Mouse (Mus musculus) gastrocnemius, postnatal 14 days (tissue): ENCODE measurements at regions not wholly inside any gene's neighbourhood (a gene's known extent, or its start where the extent isn't known, plus 50 kb on each side); places are given as distances from the start of the nearest gene placed in this dataset.

Experiments
- DNase-seq: peaks from one replicate; pipeline ENCODE4 v3.0.0; 2021; ENCODE audit warnings: mixed read lengths
- intact Hi-C: fragments of 180-260 bp; cut with DNase I; formaldehyde crosslinking; loops from one replicate; pipeline ENCODE4 v1.15.1; 2025; ENCODE audit warnings: low total_unique reads

DNA sequence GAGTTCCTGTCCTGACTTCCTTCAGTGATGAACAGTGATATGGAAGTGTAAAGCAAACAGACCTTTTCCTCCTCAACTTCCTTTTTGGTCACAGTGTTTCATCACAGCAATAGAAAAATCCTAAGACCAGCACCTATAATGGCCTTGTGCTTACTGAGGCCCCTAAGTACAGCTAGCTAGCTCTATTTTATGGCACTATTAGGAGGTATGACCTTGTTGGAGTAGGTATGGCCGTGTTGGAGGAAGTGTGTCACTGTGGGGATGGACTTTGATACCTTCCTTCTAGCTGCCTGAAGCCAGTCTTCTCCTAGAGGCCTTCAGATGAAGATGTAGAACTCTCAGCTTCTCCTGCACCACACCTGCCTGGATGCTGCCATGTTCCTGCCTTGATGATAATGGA is 365.6 kb upstream of the Hs6st1 start:
- no peak for DNase-seq
- intact Hi-C loops, result no loop called here

DNA sequence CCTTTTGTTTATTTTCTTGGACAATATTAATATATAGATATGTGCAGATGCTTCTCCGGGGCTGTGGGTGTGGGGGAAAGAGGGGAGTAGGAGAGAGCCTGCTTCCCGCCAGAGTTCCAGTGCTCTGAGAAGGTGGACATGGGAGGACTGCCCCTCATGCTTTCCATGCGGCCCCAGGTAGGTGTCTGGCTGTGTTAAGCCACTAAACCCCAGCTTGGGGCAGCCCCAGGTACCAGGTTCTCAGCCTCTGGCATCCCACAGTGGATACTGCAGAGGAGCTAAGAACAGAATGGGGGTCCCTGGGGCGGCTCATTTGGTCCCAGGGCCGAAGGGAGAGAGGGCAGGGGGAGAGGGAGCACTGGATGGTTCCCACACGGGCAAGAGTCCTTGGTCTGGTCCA is 361.9 kb upstream of the Hs6st1 start:
- intact Hi-C loops, result no loop called here
- DNase-seq, result no peak

DNA sequence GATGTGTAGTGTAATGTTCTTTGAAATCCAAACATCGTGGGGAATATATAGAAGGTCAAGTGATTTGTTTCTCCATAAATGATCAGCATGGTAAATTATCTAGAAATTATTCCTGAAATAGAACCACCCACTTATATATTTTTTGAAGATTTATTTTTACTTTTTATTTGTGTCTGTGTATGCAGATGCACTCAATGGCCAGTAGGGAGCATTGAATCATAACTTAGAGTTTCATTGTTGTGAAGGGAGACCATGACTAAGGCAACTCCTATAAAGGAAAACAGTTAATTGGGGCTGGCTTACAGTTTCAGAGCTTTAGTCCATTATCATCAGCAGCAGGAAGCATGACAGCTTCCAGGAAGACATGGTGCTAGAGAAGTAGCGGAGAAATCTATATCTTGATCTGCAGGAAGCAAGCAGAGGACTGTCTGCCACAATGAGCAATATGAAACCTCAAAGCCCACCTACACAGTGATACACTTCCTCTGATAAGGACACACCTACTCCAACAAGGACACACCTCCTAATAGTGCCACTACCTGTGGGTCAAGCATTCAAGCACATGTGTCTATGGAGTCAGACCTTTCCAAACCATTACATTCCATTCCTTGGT is 359.9 kb upstream of the Hs6st1 start:
- intact Hi-C loops, result no loop called here
- DNase-seq, result no peak

DNA sequence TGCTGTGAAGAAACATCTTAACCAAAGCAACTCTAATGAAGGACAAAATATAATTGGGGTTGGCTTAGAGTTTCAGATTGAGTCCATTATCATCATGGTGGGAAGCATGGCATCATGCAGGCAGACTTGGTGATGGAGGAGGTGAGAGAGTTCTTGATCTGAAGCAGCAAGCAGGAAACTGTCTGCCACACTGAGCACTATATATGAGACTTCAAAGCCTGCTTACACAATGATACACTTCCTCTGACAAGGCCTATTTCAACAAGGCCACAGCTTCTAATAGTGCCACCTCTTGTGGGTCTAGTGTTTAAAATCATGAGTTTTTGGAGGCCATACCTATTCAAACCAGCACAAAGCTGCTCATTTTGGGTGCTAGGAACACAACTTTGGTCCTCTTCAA is 359.0 kb upstream of the Hs6st1 start:
- no peak for DNase-seq
- intact Hi-C loops, result no loop called here

DNA sequence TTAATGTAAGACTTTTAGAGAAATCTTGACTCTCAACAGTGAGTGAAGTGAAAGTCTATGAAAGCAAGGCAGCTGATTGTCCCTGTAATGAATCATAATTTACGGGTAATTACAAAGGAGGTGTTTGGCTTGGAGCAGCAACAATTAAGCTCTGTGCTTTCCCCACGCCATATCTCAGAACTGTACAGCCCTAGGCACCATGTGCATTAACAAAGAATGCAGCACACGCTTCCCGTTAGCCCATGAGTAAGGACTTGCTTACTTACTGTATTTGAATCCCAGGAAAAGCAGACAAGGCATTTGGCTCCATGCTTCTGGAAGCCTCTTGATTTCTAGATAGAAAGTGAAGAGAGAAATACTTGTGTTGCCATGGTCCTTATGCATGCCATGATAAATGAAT is 354.2 kb upstream of the Hs6st1 start:
- no peak for DNase-seq
- intact Hi-C loops, result no loop called here

DNA sequence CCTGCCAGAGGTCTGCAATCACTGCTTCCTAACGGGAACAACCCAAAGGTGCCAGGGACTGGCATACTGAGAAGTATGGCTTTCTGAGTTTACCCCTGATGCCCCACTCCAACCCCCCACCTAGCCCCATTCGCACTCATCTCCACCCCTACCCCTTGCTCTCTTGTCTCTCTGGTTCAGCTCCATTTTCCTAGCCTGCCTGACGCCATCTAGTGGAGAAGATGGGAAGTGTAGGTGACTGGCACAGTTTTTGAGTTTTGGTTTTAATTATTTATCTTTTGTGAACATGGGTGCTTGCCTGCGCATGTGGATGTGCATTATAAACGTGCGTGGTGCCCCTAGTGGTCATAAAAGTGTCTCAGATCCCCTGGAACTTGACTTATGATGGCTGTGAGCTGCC is 352.3 kb upstream of the Hs6st1 start:
- no peak for DNase-seq
- intact Hi-C loops, result no loop called here

DNA sequence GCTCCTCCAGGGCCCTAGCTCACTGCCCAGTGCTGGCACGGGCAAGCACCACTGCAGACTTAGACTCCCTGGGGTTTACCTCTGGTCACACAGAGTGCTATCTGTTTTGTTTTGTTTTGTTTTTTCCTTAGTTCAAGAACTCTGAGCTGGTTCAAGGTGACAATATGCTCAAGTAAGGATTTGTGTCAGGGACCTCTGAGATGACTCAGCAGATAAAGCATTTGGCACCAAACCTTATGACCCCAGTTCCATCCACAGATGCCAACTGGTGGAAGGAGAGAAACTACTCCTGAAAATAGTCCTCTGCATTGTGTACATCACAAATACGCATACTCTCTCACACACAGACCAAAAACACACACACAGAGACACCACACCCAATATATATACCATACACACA is 351.0 kb upstream of the Hs6st1 start:
- no peak for DNase-seq
- intact Hi-C loops, result no loop called here

DNA sequence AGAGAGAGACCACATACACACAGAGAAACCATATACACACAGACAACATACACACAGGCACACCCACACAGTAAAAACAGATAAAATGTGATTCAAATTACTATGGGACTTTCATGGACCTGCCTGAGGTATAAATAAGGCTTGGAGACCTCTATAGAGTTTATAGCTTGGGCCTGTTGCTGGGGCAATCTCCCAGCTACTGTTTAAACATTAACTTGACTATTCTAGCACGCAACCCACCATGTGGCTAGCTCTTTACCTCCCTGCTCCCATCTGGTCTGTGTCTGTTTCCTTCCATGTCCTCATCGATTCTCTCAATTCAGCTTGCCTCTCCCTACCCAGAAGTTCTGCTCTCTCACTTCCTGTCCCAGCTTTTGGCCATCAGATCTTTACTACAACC is 350.5 kb upstream of the Hs6st1 start:
- intact Hi-C loops, result no loop called here
- no peak for DNase-seq

DNA sequence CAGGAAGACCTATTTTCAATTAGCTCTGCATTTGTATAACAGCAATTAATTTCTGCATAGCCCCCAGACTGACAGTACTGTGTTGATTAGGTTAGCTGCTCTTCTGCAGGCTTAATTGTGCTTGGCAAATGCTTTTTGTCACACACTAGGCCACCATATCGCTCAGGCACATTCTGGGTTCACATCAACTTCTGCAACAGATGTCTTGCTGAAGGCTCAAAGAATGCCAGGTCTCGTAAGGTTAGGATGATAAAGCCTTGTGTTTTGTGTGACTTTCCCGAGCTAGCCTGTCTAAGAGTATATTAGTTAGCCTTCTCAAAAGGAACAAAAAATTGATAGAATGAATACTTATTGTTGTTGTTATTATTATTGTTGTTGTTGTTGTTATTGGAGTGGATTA is 348.1 kb upstream of the Hs6st1 start:
- intact Hi-C loops, result no loop called here

DNA sequence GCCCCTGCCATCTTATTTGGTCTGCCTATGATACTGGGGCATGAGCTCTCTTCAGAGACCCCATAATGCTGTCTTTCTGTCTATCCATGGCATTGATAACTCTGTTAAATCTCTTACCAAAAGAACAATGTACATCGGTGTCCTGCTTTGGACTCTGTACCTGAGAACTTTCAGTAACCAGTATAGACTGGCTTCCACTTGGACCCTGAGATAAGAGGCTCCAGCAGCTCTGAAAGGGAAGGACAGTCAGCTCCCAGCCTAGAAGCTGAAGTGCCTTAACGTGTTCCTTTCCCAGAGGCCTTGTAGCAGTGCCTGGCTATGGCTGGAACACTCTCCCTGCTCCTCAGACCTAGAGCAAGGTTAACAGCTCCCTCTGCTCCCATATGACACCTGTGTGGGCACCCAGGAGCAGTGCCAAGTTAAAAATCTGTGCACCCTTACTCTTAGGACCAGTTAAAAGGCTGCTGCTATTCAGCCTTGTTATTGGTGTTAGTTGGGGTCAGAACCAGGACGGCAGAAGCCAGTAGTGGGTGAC is 343.8 kb upstream of the Hs6st1 start:
- intact Hi-C loops, result no loop called here
- DNase-seq, result no peak

More for the DNA sequence above, 348.1 kb upstream of the Hs6st1 start:
- no peak for DNase-seq

DNA sequence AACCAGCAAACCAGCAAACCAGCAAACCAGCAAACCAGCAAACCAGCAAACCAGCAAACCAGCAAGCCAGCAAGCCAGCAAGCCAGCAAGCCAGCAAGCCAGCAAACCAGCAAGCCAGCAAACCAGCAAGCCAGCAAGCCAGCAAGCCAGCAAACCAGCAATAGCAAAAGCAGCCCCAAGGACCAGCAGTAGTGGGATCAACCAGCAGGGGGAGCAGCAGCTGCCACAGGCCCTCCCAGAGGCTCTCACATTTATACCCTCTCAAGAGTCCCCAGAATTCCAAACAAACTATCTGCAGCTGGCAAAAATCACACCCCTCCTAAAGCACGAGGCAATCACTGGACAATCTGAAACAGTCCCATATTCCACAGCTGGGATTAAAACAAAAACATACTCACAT is 341.6 kb upstream of the Hs6st1 start:
- intact Hi-C loops, result no loop called here
- DNase-seq, result peak; percentile 66

DNA sequence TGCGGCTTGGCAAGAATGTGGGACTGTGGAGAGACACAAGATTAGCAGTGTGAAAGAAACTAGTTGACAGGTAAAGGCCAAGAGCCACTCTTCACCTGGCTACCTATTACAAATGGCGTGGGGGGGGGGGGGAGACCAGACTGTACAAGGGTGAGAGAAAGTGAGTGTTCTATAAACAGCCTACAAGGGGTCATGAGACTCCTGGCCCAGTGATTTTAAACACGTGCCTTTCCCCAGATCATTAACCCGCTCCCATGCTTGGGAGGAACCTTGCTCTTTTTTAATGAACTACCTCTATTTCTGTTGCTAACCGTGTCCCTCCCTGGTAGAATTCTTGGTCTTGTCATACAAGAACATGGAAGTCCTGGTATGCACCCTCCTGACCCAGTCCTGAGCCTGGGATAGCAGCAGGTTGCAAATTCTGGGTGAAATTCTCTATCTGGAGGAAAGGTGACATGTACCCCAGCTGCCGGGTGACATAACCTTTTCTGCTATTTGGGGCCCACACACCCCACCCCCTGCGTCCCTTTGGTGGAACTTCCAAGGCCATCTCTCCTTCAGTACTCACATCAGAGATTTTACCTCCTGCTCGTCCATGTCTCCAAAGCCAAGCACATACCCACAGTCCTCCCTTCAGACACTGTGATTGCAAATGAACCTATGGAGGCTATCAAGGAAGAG is 340.8 kb upstream of the Hs6st1 start:
- no peak for DNase-seq
- intact Hi-C loops, result no loop called here

DNA sequence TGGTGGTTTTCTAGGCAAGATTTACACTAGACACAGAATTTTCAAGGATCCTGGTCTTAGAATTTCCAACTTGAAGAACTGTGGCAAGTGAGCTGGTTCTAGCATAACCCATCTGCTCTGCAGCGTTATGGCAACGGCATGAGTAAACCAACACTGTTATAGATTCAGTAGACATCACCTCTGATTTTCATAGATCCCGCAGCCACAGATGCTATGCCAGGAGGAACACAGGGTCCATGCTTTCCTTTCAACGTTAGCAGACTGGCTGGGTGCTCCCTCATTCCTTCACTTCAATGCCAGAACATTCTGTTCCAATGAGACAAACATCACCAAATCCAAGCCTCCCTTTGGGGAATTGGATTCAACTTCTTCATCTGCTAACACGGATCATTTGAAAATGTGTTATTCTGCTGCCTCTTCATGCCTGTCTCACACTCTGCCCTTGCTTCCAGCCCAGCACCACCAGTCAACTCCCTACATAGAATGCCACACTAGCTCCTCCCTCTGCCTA is 338.4 kb upstream of the Hs6st1 start:
- intact Hi-C loops, result no loop called here
- DNase-seq, result no peak

DNA sequence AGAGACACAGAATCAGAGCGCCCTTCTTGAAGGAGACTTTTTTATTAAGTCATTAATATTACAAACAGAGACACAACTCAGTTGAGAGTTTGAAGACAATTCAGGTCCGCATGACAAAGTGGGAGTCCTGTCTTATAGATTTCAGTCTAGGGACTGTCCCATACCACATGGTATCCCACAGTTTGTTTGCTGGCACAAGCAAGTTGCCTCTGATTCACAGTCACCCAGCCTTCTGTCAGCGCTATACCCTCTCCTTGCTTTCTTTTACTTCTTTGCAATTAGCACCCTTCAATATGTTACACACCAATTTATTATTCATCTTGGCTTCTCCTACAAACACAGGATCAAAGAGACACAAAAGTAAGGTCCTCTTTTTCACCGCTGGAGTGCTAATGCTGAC is 337.9 kb upstream of the Hs6st1 start:
- DNase-seq, result no peak
- intact Hi-C loops, result no loop called here

DNA sequence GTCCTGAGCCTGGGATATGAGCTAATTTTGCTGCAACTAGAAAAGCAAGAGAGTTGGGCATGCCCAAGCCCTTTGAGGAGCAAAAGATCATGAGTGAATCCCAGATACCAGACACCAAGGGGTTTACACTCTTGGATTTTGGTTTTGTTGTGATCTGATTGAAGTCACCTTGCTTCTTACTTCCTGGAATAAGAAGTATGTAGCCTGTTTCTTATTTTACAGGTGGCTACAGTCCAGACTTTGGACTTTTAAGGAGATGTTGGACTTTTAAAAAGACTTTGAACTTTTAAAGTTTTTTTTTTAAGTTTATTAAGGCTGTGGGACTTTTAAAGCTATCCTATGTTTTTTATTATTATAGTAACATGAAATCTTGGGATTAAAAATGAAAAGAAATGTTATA is 332.0 kb upstream of the Hs6st1 start:
- intact Hi-C loops, result no loop called here
- DNase-seq, result no peak

DNA sequence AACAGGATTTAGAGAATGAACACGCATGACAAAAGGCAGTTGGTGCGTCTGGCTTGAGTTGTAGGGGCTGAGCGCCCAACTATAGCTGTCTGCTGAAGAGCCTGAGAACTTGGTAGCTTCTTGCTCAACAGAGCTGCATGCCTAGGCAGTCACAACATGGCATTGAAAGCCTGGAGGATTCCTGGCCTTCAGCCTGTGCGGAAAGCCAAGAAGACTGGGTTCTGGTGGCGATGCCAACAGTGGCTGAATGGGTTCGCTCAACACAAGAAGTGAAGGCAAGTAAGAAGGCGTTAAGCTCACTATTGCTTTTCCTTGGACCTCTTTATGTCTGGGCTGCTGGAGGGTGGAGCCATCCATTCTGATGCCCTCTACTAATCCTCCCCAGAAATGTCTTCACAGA is 318.6 kb upstream of the Hs6st1 start:
- DNase-seq, result no peak
- intact Hi-C loops, result no loop called here

DNA sequence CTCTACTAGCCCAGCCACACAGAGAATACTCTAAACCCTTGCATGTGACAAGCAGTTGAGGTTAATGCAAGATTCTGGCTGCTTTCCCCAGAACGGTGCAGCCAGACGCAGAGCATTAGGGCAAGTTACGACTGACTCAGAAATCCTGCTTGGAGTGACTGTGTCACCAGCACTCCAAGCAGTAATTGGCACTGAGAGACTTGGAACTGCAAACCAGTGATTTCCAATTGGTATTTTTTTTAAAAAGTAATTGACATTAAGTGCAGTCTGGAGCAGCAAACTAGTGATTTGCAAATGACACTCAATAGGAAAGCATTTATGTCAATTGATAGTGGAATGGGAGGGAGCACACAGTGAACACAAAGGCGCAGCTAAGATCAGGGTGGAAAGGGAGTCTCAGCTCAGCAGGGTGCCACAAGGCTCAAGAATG is 318.1 kb upstream of the Hs6st1 start:
- no peak for DNase-seq
- intact Hi-C loops, result no loop called here

DNA sequence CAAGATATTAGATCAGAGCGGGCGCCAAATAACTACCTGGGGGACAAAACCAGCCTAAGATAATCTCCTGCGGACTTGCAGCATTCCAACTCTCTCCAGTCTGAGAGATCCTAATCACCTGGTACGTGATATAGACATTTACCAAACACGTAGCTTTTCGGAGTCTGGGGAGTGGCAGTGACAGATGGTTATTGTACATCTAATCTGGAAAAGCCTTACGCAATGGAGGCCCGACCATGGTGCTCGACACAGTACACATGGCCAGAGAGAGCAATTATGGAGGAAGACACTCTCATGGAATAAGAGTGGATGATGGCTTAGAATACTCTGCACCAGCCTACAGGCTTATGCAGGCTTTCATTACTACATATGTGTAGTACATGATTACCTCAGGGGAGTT is 315.6 kb upstream of the Hs6st1 start:
- intact Hi-C loops, result no loop called here

DNA sequence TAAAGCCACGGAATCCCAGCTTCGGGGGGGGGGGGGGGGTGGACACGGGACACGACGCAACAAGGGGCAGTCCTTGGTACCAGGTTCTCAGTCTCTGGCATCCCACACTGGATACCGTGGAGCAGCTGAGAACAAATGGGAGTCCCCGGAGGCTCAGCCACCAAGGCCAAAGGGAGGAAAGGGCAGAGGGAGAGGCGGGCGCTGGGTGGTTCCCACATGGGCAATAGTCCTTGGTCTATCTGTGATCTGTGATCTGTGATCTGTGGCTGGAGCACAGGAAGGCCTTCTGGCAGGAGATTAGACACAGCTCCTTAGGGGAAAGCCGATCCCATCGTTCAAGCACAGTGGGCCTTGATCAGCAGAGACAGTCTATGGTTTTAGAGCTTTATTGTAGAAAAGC is 314.0 kb upstream of the Hs6st1 start:
- no peak for DNase-seq
- intact Hi-C loops, result no loop called here

More for the DNA sequence above, 315.6 kb upstream of the Hs6st1 start:
- DNase-seq, result no peak

DNA sequence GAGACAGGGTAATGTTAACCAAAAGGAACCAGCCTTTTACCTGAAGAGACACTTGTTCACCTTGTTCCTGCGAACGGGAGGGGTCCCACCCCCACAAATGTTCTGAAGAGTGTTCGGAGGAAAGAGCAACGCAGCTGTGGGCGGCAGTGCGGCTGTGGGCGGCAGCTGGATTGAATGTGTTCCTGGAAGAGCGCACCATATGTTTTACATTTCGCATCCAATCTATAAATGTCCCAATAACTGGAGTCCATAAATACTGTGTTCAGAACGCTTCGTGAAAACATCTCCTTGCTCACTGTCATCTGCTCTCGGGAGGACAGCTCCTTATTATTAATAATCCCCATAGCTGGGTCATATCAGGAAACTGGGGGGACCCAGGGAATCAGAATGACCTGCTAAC is 309.2 kb upstream of the Hs6st1 start:
- intact Hi-C loops, result no loop called here
- DNase-seq, result no peak

DNA sequence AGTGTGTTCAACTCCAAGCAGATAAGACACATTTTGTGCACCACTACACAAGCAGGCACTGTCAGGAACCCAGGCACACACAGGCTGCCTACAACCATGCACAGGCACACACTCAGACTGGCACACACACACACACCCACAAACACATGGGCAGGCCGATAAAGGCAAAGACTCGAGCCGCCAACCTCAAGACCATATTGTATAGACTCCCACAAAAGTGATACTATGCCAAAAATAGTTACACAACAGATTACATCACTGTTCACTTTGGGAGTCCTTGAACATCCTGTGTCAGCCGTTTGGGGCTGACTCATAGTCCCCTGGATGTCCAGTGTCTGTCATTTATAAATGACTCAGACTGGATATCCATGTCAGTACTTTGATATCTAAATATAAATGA is 308.6 kb upstream of the Hs6st1 start:
- no peak for DNase-seq
- intact Hi-C loops, result no loop called here
